Mouse (Mus musculus): ENCODE measurements around the gene Ces3a.
"Not testable (repeated sequence)": the region's sequence is repeated elsewhere in the genome, so short reads cannot be mapped to it uniquely, and the experiment has no call there.

The Ces3a gene

DNA sequence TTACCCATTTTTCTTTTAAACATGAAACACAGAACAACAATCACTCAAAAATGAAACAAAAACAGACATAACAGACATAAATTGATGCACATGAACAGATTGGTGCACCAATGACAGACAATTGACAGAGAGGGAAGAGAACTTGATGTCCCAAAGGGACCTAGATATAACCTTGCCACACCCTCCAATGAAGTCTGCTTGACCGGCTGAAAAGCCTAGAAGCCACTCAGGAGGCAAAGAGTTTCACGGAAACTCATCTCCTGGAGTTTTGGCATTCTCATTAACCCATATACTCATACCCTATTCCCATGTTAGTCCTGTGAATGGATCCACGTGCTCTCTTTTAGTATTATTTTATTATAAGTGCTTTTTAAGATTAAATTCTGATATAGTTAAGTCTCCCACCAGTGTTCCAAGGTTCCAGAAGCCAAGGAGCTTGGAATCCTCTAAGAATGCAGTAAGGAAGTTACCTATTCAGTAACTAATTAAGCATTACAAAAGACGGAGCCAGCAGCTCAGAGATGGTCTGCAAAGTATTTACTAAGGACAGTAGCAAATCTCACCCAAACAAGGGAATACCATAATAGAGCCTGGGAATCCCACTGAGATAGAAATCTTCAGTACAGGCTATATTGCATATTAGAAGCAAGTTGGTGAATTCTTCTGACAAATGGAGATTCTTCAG is 53.8 kb downstream of the Ces3a start:
- DNase-seq: not testable (repeated sequence)

DNA sequence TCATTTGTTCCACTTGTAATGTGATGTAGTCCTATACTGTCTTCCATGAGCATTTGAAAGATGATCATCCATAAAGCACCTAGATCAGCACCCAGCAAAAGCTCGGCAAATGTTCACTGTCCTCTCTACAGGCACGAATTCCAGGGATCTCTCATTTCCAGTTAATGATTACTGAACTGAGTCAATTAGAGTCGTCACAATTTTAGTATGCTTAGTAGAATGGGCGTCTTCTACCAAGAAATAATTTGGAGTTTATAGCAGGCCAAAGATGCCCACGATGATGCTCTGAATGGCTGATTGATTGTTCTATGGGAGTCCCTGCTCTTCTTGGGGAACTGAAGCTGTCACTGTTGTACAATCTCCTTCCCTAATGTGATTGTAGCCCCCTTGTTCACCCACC is 55.3 kb downstream of the Ces3a start:
- DNase-seq: not testable (repeated sequence)

DNA sequence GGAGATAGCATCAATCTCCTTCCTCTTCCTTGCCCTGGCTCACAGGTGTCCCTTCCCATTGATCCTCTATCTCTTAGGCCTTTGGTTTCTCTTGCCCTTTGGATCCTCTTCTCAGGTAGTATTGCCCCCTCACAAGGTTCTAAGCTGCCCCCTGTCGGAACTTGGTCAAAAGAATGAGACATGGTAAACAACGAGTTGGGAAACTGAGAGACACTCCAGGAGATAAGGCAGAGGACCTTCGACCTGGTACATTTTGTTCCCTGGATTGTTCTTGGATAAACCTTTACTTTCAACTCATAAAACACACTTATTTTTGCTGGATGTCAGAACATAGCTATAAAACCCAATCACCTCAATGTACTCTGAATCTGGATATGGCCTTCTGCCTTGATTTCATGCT is 55.8 kb downstream of the Ces3a start:
- DNase-seq: no peak
